Mouse (Mus musculus) G1E (cell line): ENCODE results near the gene Mast3. TPM values are rescaled to one million over a fixed set of nuclear protein-coding genes. Genes with fewer than 3 reads are reported as not detected.

Experiments used
- ATAC-seq: 2 replicates; pipeline ENCODE4 v1.8.0; 2016; ENCODE audit warnings: mild to moderate bottlenecking; ENCODE audit not compliant: insufficient number of reproducible peaks, poor library complexity, low FRiP score, severe bottlenecking; ENCODE audit errors: extremely low read depth
- DNase-seq: peaks from one replicate; pipeline ENCODE4 v3.0.0; 2012; ENCODE audit warnings: low spot score
- H3K27me3 ChIP-seq: 2 replicates; pipeline ENCODE4 v1.6.1; 2012; ENCODE audit warnings: mild to moderate bottlenecking, low read length, inconsistent platforms; ENCODE audit not compliant: insufficient read depth
- H3K36me3 ChIP-seq: replicated peaks from 2 replicates; pipeline ENCODE3; 2012; ENCODE audit warnings: mild to moderate bottlenecking, inconsistent platforms
- H3K4me1 ChIP-seq: 2 replicates; pipeline ENCODE4 v1.6.1; 2012; ENCODE audit warnings: low read depth, low read length, inconsistent platforms, mixed read lengths; ENCODE audit not compliant: insufficient read depth
- H3K4me3 ChIP-seq: 2 replicates; pipeline ENCODE4 v1.5.1; 2012; ENCODE audit warnings: low read depth, mild to moderate bottlenecking, inconsistent platforms, low read length, moderate library complexity, mixed read lengths
- H3K9me3 ChIP-seq: replicated peaks from 2 replicates; pipeline ENCODE4 v1.6.1; 2012; ENCODE audit warnings: inconsistent platforms
- CTCF ChIP-seq: IDR thresholded peaks from 2 replicates; pipeline ENCODE4 v1.5.1; 2012; ENCODE audit warnings: low read depth, low read length, inconsistent platforms, mixed read lengths
- GATA1 ChIP-seq: IDR thresholded peaks from 2 replicates; pipeline ENCODE4 v1.6.1; 2012; ENCODE audit warnings: borderline replicate concordance, low read length, inconsistent platforms, mixed read lengths
- GATA2 ChIP-seq: IDR thresholded peaks from 2 replicates; pipeline ENCODE4 v1.6.1; 2012; ENCODE audit warnings: low read depth, low read length, inconsistent platforms, borderline replicate concordance
- POLR2AphosphoS5 ChIP-seq: IDR thresholded peaks from 2 replicates; pipeline ENCODE4 v1.6.1; 2012; ENCODE audit warnings: low read depth, low read length, inconsistent platforms; ENCODE audit not compliant: insufficient replicate concordance
- TAL1 ChIP-seq: conservative IDR thresholded peaks from 2 replicates; pipeline ENCODE4 v1.6.1; 2012; ENCODE audit warnings: low read depth, low read length, inconsistent platforms, mixed read lengths
- polyA plus RNA-seq: library from polyadenylated mRNA; stranded (reverse); fragments of >175 nt; gene quantifications from 2 replicates; pipeline ENCODE4 v1.2.3, GENCODE M21; 2012
- total RNA-seq, 2 experiments: library from RNA; stranded (forward) in 1 of 2; stranded (reverse) in 1 of 2; fragments of 200-1000 nt in 1 of 2; fragments of >200 nt in 1 of 2; fragmentation: Nextera tagmentation in 1 of 2; gene quantifications; 2 replicates each; pipeline ENCODE4 v1.2.3; 2014 to 2017

Gene Mast3
- total and polyA plus RNA-seq, 3 experiments, result 15.7 to 323 (median 79.8) TPM

DNA sequence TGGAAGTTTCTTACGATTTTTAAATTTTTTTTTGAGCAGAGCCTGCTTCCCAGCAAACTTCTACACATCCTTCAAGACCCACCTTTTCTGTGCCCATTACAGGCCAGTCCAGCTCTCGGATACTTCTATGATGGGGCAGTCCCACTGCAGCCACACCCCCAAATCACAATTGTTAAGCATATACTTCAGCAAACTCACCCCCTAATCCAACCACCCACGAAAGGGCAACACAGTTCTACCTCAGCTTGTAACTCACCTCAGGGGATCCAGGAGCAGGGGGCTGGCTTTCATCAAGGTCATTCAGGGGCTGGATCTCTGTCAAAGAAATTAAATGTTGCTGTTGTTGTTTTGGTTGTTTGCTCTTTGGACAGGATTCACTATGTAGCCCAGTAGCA, 17.8 kb downstream of the Mast3 start:
- H3K4me3 ChIP-seq, result no peak overlapping the region
- no peaks in the 10 kb centered on the region for H3K9me3 ChIP-seq
- ATAC-seq (no peak), DNase-seq (no peak)
- TF ChIP-seq POLR2AphosphoS5, result no peak
- H3K4me1 ChIP-seq, result peaks cover 65% of the 10 kb centered on the region
- H3K36me3 ChIP-seq, result peaks cover 90% of the 10 kb centered on the region
- no peaks in the 10 kb centered on the region; the same call in 1 of the 2 replicates for H3K27me3 ChIP-seq

DNA sequence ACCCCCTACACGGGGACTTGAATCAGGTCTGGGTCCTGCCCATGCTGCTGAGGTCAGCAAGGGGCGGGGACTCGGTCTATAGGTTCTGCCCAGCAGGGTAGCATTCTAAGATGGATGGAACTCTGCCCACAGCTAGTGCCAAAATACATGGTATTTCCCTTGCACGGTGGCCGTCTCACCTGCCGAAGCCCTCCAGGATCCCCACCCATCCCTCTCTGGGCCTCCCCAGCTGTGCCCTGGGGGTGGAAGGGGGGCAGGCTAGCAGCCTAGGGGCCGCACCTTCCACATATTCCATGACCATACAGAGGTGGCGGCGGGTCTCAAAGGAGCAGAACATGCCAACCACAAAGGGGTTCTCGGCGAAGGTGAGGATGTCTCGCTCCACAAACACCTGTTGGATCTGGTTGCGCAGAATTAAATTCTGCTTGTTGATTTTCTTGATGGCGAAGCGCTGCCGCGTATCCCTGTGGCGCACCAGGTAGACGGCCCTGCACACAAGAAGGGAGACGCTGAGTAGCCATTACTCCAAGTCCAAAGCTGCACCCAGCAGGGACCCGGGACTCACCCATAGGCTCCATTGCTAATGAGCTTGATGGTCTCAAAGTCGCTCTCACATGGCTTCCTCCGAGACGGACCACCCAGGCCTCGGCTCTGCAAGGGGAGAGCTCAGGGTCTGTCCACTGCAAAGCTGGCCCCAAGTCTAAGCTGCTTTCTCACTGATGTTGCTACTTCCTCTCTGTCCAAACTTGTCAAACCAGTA, 18.4 kb downstream of the Mast3 start:
- H3K4me3 ChIP-seq, result no peak overlapping the region; the same call in 1 of the 2 replicates
- no peak for TF ChIP-seq CTCF
- TF ChIP-seq TAL1, result no peak
- peaks cover 95% of the 10 kb centered on the region for H3K36me3 ChIP-seq
- no peaks in the 10 kb centered on the region for H3K9me3 ChIP-seq
- no peak for ATAC-seq
- no peaks in the 10 kb centered on the region; the same call in 1 of the 2 replicates for H3K27me3 ChIP-seq
- H3K4me1 ChIP-seq, result peaks cover 60% of the 10 kb centered on the region
- DNase-seq, result no peak

DNA sequence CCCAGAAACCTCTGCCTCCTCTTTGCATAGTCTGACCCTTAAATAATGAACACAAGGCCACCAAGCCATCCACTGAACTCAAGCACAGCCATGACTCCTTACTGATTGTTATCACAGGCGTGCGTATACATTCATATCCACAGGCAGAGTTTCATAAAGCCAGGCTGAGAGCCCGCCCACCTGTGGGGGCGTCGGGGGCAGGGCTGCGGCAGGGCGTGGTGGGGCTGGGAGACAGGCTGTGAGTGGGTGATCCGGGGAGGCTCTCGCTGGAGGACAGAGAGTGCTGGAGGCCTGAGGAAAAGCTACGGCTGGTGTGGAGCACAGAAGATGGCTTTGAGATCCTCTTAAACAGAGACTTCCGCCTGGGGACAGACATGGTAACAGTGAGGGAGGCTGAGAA, 24.8 kb downstream of the Mast3 start:
- Histone ChIP-seq H3K9me3 (no peaks in the 10 kb centered on the region), H3K4me3 (peak overlapping the region; percentile 65; the same call in 1 of the 2 replicates), H3K36me3 (peaks cover 79% of the 10 kb centered on the region), H3K4me1 (peaks cover 66% of the 10 kb centered on the region), H3K27me3 (no peaks in the 10 kb centered on the region)
- no peak for ATAC-seq
- no peak for TF ChIP-seq CTCF
- TF ChIP-seq GATA2, result no peak
- no peak for TF ChIP-seq GATA1
- no peak for TF ChIP-seq POLR2AphosphoS5
- TF ChIP-seq TAL1, result no peak
- no peak for DNase-seq

DNA sequence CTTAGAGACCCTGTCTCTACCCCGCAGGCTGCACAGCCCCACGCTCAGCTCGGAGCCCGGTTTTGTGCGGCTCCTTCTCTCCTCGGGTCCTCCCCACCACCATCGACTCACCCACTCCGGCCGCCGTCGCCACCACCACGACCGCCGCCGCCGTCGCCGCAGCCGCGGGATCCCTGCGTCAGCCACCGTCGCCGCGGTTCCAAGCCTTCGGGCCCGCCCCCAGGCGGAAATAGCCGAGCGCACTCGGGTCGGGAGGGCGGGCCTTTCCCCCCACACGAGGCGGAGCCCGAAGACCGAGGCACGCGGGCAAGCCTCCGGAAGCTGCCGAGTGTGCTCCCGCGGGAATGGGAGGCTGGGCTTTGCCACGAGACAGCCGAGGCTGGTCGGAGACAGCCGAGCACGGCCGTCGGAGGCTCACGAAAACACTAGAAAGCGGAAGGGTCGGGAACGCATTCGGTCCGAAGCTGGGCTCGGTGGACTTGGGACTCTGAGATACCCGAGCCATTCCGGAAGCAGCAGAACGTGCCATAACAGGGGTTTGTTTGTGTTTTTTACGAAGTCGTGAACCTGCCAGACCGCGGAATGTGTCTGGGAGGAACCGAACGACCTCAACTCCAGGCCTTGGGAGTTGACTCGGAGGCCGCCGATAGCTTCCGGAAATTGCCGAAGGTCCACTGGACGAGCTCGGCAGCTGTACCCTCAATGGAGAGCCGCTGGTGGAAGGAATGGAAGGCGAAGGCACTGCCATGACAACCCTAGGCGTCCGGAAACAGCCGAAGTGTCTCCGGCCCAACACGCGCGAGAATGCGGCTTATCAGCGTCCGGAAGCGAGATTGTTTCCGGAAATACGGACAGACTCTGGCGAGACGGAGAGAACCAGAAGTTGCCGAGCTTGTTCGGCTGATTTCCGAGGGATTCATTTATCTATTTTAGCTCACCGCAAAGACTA, 28.1 kb downstream of the Mast3 start, which contains the start of gene Pik3r2:
Gene Pik3r2 (minus strand): TSS at position 218 of the 949 bp plus-strand sequence.
- Histone ChIP-seq H3K9me3 (no peaks in the 10 kb centered on the region), H3K27me3 (no peaks in the 10 kb centered on the region), H3K36me3 (peaks cover 82% of the 10 kb centered on the region), H3K4me1 (peaks cover 90% of the 10 kb centered on the region), H3K4me3 (peak within 1 kb of the TSS; percentile 97)
- TF ChIP-seq GATA2, result no peak
- TF ChIP-seq CTCF, result no peak
- TF ChIP-seq POLR2AphosphoS5, result no peak; the same call in 1 of the 2 replicates
- TF ChIP-seq TAL1, result no peak
- ATAC-seq, result peak; percentile 82
- peak; percentile 87 for DNase-seq

DNA sequence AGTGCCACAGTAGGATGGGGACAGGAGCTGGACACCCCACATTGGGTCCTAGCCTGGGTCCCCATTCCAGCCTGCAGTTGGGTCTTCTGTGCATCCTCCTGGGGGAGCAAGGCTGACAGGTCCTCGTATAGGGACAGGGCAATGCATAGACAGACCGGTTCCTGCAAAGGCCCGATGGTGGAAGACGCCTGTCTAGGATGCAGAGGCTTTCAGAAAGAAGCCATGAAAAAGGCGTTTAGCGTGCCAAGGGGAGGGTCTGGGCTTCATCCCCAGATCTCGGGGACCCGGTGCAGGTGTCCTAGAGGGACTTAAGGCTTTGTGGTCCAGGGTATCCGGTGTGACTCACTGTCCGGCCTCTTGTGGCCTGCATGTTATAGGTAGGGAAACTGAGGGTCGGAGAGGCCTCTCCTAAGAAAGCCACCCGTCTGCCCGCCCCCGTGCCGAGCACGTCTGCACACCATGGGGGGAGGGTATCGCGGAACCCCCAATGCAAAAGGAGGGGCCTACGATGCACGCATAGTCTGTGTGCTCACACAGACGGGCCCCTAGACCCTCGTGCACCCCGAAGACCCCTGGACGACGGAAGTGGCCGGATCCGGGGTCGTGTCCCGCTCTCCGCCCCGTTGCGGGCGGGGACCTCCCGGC, 28.9 kb downstream of the Mast3 start:
- Histone ChIP-seq H3K9me3 (no peaks in the 10 kb centered on the region), H3K4me3 (peak overlapping the region; percentile 97), H3K4me1 (peaks cover 93% of the 10 kb centered on the region), H3K27me3 (no peaks in the 10 kb centered on the region), H3K36me3 (peaks cover 82% of the 10 kb centered on the region)
- no peak for DNase-seq
- TF ChIP-seq POLR2AphosphoS5 (no peak), CTCF (no peak), GATA1 (no peak), TAL1 (no peak), GATA2 (no peak)
- no peak for ATAC-seq

DNA sequence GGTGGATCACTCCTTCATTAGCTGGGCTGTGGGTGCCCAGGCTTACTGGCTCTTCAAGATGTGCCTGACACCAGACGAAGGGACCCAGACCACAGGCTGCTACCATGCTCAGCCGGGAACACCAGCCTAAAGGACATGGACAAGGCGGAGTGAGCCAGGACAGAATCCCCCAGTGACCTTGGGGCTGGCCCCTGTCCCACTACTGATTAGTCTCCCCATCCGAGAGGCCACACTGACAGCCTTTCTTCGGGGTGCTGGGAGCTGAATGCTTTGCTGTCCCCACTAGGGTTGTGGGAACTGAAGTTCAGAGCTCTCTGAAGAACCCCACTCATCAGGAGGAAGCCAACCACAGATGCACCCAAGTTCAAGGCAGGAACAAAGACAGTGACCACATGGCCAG, 29.6 kb downstream of the Mast3 start:
- TF ChIP-seq TAL1 (no peak), GATA1 (no peak), CTCF (no peak), GATA2 (no peak), POLR2AphosphoS5 (no peak)
- H3K9me3 ChIP-seq, result no peaks in the 10 kb centered on the region
- H3K4me1 ChIP-seq, result peaks cover 92% of the 10 kb centered on the region
- peaks cover 82% of the 10 kb centered on the region for H3K36me3 ChIP-seq
- no peaks in the 10 kb centered on the region for H3K27me3 ChIP-seq
- DNase-seq, result no peak
- H3K4me3 ChIP-seq, result peak overlapping the region; percentile 97; the same call in 1 of the 2 replicates
- ATAC-seq, result no peak
